Mouse (Mus musculus): ENCODE data around the gene Rb1.

Rb1 gene

GRCm38 (mm10) chr14:73336316-73337080 lies 10.9 kb upstream of the Rb1 start:
- DNase-seq (ENCODE audit: low read depth, low spot score) = no peak

GRCm38 (mm10) chr14:73334926-73335805 lies 9.5 kb upstream of the Rb1 start:
- no peak for DNase-seq (ENCODE audit: low read depth, low spot score)

GRCm38 (mm10) chr14:73333880-73334279 lies 8.3 kb upstream of the Rb1 start:
- DNase-seq (ENCODE audit: low read depth, low spot score) = no peak

- DNase-seq (ENCODE audit: low read depth, low spot score) = no peak
These were observed 5.8 kb upstream of the Rb1 start for GRCm38 (mm10) chr14:73331386-73331785.

GRCm38 (mm10) chr14:73329871-73330270 lies 4.2 kb upstream of the Rb1 start:
- no peak for DNase-seq (ENCODE audit: low read depth, low spot score)

GRCm38 (mm10) chr14:73326511-73326910 lies 889 bp upstream of the Rb1 start:
- no peak for DNase-seq (ENCODE audit: low read depth, low spot score)

GRCm38 (mm10) chr14:73324634-73325455 lies 777 bp downstream of the Rb1 start:
- peak; percentile 24 for DNase-seq (ENCODE audit: low read depth, low spot score)

GRCm38 (mm10) chr14:73323965-73324364 lies 1.7 kb downstream of the Rb1 start:
- DNase-seq (ENCODE audit: low read depth, low spot score) = no peak

- no peak for DNase-seq (ENCODE audit: low read depth, low spot score)
These were observed 3.5 kb downstream of the Rb1 start for GRCm38 (mm10) chr14:73322142-73322541.

GRCm38 (mm10) chr14:73316933-73317332 lies 8.7 kb downstream of the Rb1 start:
- no peak for DNase-seq (ENCODE audit: low read depth, low spot score)

GRCm38 (mm10) chr14:73313864-73314263 lies 11.8 kb downstream of the Rb1 start:
- DNase-seq (ENCODE audit: low read depth, low spot score) = no peak

GRCm38 (mm10) chr14:73313396-73313795 lies 12.2 kb downstream of the Rb1 start:
- DNase-seq (ENCODE audit: low read depth, low spot score) = no peak

GRCm38 (mm10) chr14:73312909-73313308 lies 12.7 kb downstream of the Rb1 start:
- no peak for DNase-seq (ENCODE audit: low read depth, low spot score)

- DNase-seq (ENCODE audit: low read depth, low spot score) = no peak
These were observed 18.1 kb downstream of the Rb1 start for GRCm38 (mm10) chr14:73307490-73307889.

- DNase-seq (ENCODE audit: low read depth, low spot score) = peak; percentile 49
These were observed 22.4 kb downstream of the Rb1 start for GRCm38 (mm10) chr14:73303193-73303592.

GRCm38 (mm10) chr14:73301856-73302255 lies 23.8 kb downstream of the Rb1 start:
- DNase-seq (ENCODE audit: low read depth, low spot score) = no peak

- DNase-seq (ENCODE audit: low read depth, low spot score) = no peak
These were observed 30.1 kb downstream of the Rb1 start for GRCm38 (mm10) chr14:73295512-73295911.

GRCm38 (mm10) chr14:73293616-73294015 lies 32.0 kb downstream of the Rb1 start:
- no peak for DNase-seq (ENCODE audit: low read depth, low spot score)

GRCm38 (mm10) chr14:73292434-73292833 lies 33.2 kb downstream of the Rb1 start:
- no peak for DNase-seq (ENCODE audit: low read depth, low spot score)

- no peak for DNase-seq (ENCODE audit: low read depth, low spot score)
These were observed 35.7 kb downstream of the Rb1 start for GRCm38 (mm10) chr14:73289915-73290314.

- DNase-seq (ENCODE audit: low read depth, low spot score) = no peak
These were observed 44.6 kb downstream of the Rb1 start for GRCm38 (mm10) chr14:73280996-73281395.

- DNase-seq (ENCODE audit: low read depth, low spot score) = no peak
These were observed 46.5 kb downstream of the Rb1 start for GRCm38 (mm10) chr14:73279096-73279495.

Measured in embryo, embryonic 11.5 days (tissue).